Mouse (Mus musculus): ENCODE measurements around the gene Kif9.

Gene Kif9

DNA sequence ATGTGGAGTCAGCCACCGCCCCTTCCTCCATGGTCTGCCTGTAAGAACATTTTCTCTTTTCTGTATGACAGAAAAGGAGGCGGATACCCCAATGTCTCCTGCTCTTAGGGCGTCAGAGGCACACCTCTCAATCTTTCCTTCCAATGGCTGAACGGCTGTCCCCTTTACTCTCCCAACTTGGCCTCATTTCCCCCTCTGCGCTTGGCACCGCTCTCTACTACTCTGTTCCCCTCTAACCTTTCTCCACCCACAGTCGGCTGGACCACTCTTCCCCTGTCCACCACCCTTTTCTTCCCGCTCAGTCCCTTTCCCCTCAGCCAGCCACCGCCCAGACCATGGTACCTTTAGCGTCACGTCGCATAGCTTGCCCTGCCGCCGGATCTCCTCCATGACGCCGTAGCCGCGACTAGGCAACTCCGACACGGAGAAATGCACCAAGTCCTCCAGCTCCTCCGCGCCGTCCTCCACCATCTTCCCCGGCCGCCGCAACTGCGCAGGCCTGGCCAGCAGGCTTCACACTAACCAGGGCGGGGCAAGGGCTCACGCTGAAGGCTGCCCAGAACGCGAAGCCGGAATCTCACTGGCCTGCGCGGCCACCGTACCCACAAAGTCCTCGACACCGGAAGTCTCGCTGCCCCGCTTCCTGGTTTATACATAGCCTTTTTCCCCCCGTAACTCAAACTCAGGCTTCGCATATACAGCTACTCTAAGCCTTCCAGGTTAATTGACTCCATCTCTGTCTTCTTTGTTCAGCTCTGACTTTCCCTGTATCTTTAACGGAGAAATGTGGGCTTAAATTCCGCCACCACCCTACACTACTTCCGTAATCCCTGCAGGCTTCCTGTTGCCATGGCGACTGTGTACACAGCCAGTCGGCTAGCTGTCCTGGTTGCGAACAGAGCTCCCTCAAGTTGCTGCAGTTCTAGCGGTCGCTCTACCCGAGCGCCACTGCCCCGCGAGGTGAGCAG lies at the start of gene Kif9, which contains the start of gene Klhl18:
Gene Kif9, plus strand, starts transcription at position 835 of the 968 bp plus-strand sequence.
Gene Klhl18, minus strand, starts transcription at position 571 of the 968 bp plus-strand sequence.
- peak; percentile 98 for DNase-seq

DNA sequence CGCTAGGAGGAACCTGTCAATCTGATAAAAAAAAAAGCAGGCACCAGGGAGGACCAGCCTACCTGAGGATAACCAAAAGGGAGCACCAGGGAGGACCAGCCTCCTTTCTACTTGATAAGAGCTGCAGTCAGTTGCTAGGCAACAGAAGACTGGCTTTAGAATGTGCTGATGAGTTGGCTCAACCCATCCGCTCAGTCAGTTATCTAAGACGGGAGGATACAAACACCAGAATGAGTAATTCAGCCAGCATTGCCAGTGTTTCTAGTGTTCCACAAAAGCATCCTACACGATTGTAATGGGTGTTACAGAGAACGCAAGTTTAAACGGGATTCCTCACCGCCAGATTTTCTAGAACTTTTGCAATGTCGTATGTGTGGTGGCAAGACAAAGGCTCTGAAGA lies 45.5 kb upstream of the Kif9 start:
- DNase-seq = no peak

DNA sequence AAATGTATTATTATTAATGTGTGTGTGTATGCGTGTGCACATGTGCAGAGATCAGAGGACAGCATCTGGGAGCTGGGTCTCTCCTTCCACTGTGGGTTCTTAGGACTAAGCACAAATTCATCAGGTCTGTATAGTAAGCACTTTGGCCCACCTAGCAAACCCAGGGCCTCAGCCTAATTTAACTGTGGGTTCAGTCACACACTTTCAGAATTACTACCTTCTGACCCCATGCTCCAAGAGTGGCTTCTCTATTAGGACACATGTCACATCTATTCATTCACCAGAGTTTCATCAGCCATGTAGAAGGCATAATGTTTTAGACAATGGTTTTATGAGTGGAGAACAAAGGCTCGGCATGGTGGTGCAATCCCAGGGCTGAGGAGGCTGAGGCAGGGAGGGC lies 43.7 kb upstream of the Kif9 start:
- DNase-seq = no peak

DNA sequence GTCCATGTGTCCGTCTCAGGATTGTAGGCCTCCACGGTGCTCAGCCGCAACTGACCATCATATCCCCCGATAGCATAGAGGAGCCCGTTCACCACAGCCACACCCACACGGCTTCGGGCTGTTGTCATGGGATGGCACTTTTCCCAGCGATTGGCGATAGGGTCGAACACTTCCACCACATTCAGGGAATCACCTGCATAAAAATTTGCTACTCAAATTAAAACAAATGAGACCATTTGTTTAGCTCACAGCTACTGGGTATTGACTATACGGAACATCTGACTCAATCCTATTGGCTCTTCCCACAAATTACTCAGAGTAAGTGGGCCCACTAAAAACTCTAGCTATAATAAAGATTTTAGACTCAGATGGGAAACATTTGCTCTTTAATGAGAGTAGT lies 40.7 kb upstream of the Kif9 start:
- no peak for DNase-seq

GRCm38 (mm10) chr9:110440049-110440448 lies 36.7 kb upstream of the Kif9 start:
- DNase-seq = no peak

DNA sequence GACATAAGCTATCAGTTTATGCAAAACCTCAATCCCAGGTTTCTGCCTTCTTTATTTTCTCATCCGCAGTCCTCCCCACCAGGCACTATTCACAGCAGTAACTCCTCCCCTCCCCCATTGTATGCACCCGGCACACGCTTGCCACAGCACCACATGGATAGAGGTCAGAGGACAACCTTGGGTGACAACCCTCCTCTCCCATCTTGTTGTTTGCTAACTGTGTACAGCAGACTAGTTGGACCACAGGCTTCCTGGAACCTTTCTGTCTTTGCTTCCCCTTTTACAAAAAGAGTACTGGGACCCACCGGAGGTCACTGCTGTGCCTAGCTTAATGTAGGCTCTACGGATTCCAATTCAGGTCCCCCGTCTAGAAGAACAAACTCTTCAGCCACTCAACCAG lies 36.2 kb upstream of the Kif9 start:
- DNase-seq = no peak

GRCm38 (mm10) chr9:110448356-110448755 lies 28.4 kb upstream of the Kif9 start:
- DNase-seq = no peak

DNA sequence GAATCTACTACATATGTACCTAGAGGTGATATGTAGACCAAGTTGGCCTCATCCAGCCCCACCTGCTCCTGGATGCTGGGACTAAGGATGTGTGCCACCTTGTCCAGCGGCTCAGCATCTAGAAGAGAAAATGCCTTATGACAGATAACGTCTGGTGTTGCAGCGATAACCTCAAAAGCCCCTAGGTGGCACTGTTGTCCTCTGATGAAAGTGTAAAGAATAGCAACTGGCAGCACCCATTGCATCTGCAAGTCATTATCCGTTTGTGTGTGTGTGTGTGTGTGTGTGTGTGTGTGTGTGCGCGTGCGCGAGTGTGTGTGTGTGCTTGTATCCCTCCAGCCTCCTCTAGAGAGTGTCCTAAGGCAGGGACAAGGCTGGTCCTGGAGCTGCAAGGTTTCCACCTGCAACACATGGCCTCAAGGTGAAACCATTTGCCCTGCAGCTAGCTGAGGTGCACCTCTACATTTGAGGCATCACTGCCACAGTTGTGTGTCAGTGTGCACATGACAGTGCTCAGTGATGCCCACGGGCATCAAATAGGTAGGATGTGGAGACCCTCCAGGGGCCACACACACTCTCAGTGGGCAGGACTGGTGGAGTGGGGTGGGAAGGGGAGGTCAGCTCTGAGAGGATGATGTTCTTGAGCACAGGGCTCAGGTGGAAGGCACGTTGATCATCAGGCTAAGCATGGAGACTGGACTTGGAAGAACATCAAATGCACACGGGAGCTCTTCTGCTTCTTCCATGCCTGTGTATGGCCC lies 27.7 kb upstream of the Kif9 start:
- DNase-seq = peak; percentile 72

GRCm38 (mm10) chr9:110452523-110452922 lies 24.2 kb upstream of the Kif9 start:
- DNase-seq = no peak

GRCm38 (mm10) chr9:110457926-110458325 lies 18.8 kb upstream of the Kif9 start:
- DNase-seq = no peak

GRCm38 (mm10) chr9:110459145-110459727 lies 17.5 kb upstream of the Kif9 start:
- DNase-seq = no peak

DNA sequence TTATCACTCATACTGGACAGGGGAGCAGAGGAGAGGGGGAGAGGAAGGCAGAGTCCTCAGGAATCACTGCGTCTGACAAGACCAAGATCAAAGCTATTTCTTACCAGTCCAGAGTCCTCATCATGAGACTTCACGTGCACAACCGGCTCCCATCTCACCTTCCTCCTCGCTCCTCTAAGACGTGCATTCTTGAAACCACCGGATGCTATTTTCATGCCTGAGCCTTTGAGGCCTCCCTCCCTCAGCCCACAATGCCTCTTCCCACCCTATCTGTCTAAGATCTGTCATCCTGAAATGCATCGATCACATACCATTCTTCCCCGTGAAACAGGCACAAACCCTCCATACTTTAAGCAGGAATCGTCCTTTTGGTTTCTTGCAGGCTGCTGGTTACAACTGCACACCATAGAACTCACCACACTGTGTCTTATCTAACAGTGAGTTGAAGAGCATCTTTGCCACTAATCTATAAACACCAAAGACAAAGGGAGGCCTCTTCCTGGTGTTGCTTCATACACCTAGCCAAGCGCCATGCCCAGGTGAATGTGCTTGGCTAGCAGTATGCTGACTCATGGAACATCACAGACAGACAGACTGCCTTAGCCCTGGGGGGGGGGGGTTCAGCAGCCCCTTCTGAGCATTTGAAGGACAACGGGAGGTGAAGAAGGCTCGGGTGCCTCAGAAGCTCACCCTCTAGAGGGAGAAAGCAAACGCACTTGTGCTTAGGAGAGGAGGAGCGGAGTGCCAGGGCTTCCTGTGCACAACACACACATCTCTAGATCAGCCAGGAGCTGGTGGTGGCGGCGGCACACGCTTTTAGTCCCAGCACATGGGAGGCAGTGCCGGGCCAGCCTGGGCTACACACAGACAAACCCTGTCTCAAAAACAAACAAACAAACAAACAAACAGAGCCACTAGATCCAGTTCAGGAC lies 15.6 kb upstream of the Kif9 start:
- DNase-seq = no peak

DNA sequence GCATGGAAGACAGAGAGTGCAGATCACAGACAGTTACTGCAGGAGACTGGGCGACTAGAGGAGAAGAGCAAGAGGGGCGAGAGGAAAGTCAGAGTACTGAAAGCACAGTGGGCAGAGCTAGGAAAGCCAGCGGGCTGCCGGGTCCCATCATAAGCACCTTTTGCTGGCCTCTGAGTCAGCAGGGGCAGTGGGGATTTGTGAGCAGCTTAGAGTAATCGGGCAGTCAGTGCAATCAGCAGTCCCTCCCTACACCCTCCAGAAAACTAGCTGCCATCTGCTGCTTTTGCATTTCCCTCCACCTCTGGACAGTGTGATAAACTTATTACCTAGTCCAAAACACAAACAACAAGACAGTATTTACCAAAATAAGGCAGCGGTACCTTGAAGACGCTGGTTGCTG lies 14.4 kb upstream of the Kif9 start:
- DNase-seq = no peak

- no peak for DNase-seq
Observed at GRCm38 (mm10) chr9:110463983-110464591, 12.7 kb upstream of the Kif9 start.

DNA sequence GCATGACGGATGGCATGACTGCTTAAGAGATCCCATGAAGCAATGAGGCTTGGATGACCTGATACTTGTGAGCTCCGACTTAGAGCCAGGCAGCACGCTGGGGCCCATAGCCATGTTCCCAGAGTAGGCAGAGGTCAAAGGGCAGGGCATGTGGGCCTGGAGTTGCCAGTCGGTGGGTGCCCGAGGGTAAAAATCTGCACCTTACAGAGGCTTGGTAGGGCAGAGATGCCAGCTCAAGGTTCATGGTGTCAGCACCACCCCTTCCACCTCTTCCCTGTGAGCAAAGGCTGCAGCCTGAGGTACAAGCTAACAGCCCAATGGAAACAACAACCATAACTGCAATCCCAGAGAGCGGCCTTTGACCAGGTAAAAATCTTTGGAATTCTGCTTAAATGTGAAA lies 11.4 kb upstream of the Kif9 start:
- no peak for DNase-seq

GRCm38 (mm10) chr9:110466179-110466578 lies 10.6 kb upstream of the Kif9 start:
- DNase-seq = no peak

DNA sequence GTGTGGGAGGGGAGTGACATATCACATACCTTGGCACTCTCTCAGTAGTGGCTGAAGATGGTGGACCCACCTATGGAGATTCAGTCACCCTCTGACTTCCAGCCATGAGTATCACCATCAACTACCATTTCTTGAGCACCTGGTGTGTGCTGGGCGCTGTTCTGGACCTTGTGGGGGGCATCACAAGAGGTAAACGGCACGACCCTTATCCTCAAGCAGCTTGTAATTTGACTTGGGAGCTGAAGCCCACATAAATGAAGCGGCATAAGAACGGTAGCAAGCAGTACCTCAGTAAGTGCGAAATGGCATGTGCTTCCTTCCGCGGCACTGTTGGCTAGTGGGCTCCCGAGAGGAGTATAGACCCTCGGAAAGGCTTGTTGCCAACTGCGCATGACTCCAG lies 1.2 kb downstream of the Kif9 start:
- DNase-seq = no peak

DNA sequence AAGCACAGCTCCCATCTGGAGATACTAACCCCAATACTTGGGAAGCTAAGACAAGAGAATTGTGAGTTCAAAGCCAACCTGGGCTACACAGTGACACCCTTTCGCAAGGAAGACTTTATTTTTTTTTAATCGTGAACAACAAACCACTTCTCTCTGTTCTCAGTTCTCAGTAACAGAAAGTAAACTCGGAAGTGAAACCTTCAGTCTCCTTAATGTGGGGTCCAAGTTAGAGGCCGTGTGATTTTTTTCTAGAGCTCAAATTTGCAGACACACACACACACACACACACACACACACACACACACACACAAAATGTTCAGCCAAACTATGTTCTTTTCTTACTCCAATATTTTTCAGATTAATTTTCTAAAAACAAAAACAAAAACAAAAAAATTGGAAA lies 1.9 kb downstream of the Kif9 start:
- DNase-seq = no peak

DNA sequence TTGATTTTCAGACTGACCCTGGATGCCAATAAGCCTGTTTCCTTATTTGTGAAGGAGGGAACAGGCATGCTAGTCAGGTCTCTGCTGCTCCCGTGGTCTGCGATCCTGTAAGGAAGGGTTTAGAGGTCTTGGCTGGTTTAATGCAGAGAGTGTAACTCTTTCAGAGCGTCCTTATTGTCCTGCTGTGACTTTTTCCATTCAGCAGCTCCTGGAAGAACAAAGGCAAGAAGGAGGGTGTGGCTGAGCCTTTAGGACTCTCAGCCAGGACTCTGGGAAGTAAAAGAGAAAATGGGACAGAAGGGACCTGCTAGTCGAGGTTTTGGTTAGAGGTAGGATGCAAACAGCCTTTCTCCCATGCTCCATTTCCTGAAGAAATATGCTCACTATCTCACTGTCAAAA lies 12.1 kb downstream of the Kif9 start:
- no peak for DNase-seq

DNA sequence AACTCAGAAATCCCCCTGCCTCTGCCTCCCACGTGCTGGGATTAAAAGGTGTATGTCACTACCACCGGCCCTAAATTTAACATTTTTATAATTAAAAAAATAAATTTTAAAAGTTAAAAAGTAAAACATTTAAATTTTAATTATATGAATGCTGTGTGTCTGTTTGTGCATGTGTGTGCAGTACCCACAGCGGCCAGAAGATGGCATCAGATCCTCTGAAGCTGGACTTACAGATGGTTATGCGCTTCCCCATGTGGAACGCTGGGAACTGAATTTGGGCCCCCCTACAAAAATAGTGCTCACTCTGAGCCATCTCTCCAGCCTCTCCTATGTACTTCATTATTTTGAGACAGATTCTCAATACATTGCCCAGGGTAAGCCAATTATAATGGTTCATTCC lies 14.2 kb downstream of the Kif9 start:
- DNase-seq = no peak

DNA sequence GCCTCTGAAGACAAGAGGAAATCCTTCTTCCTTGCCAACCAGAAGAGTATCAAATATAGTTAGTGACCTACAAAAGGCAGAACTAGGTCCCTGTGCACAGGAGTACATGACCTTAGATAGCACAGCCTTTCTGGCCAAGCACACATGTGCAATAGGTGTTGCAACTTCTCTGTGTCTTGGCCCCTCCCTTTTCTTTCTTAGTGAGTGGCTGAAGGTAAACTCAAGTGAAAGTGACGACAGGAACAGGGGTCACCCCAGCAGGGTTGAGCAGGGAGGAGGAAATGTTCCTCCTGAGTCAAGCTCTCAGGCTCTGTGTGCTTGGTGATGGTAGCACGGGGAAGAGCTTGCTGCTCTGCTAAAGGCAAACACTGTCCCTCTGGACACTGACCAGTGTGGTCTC lies 49.0 kb downstream of the Kif9 start:
- no peak for DNase-seq

All from cerebellum, adult 8-10 months (tissue).